In the genomic region with DNA sequence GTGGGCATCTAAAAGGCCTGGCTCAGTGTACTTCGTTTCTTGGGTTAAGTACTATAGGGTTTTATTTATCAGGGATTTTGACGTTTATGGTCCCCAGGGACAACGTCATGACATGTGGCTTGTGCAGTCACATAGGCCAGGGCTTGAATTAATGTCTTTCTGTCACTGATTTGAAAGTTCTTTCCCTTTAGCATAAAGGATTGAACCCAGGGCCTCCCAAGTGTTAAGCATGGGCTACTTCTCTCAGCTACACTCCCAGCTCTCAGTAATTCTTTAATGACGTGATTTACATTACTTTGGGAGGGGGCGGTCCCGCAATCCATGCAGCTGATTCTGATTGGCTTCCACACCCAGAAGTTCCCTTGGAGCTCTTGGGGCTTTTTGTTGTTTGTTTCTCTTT, we compare ENCODE assay signal across 12 mouse cellular contexts. TPM values are rescaled to one million over a fixed set of nuclear protein-coding genes. Genes with fewer than 3 reads are reported as not detected.
DNase-seq lines count a peak whose midpoint lies in the region; ATAC-seq lines count a peak whose summit lies in the region.
"Had no signal": no experiment of that assay in that cellular context is flagged by ENCODE, and none has a peak within 500 bp of the region (broad histone marks: within the 10 kb centered on the region; RNA-seq: fewer than 3 reads in every experiment).

No protein-coding gene starts in this region.

- peaks cover 100% of the 10 kb centered on the region for H3K4me1 ChIP-seq in heart, embryonic 10.5 days
- peaks cover 87% of the 10 kb centered on the region for H3K4me1 ChIP-seq in liver, embryonic 12.5 days
- peaks cover 39% of the 10 kb centered on the region for H3K4me1 ChIP-seq in liver, embryonic 16.5 days (ENCODE audit: control insufficient read depth, low read depth, low read length)

- H3K27me3 ChIP-seq in heart, embryonic 10.5 days (ENCODE audit: insufficient read depth, poor library complexity, severe bottlenecking) = no peaks in the 10 kb centered on the region
- no peaks in the 10 kb centered on the region; the same call in 1 of the 2 replicates for H3K27me3 ChIP-seq in liver, embryonic 12.5 days (replicated peaks)
- H3K27me3 ChIP-seq in liver, embryonic 16.5 days (ENCODE audit: control insufficient read depth, insufficient read depth, low read depth, low read length) = no peaks in the 10 kb centered on the region

- DNase-seq in heart, embryonic 10.5 days (ENCODE audit: low spot score) = no peak
- DNase-seq in heart, adult 11 months = no peak
- DNase-seq in liver = no peak
- DNase-seq in embryo, embryonic 10.5 days (ENCODE audit: low spot score) = peak; percentile 62
- DNase-seq in left cerebral cortex, adult 18-20 months (ENCODE audit: low spot score in 2 of 2) = no peak
- no peak for DNase-seq in gastrocnemius, adult 8-10 months (ENCODE audit: low spot score in 2 of 2)
- DNase-seq: B cell, adult 2 months; cerebellum, postnatal 14 days; lung, postnatal 10 days had no signal

- ATAC-seq in liver, embryonic 12.5 days = no peak
- ATAC-seq in liver, embryonic 16.5 days (ENCODE audit: low read depth) = no peak
- ATAC-seq: hindbrain, postnatal 0 days had no signal

- H3K4me2 ChIP-seq in liver, embryonic 12.5 days = peak overlapping the region; percentile 8; the same call in 1 of the 2 replicates
- no peak overlapping the region for H3K4me2 ChIP-seq in liver, embryonic 16.5 days (ENCODE audit: low read depth, low read length)

- H3K27ac ChIP-seq in heart, embryonic 10.5 days = peak overlapping the region; percentile 64; the same call in 1 of the 2 replicates
- no peak overlapping the region for H3K27ac ChIP-seq in liver, embryonic 12.5 days
- H3K27ac ChIP-seq in liver, embryonic 16.5 days (ENCODE audit: low read length) = peak overlapping the region; percentile 2; the same call in 1 of the 2 replicates
- H3K27ac ChIP-seq: hindbrain, postnatal 0 days had no signal

- H3K9ac ChIP-seq in liver, embryonic 12.5 days = no peak overlapping the region
- no peak overlapping the region for H3K9ac ChIP-seq in liver, embryonic 16.5 days (ENCODE audit: low read depth, low read length)

- 0 out of 2 replicates have a peak, but pooled peaks cover 2% of the 10 kb centered on the region for H3K36me3 ChIP-seq in heart, embryonic 10.5 days
- H3K36me3 ChIP-seq in liver, embryonic 12.5 days = peaks cover 4% of the 10 kb centered on the region; the same call in 1 of the 2 replicates
- no peaks in the 10 kb centered on the region for H3K36me3 ChIP-seq in liver, embryonic 16.5 days (ENCODE audit: control insufficient read depth, insufficient read depth)

- WGBS in heart, embryonic 10.5 days = 43% methylated on average over 6 of the region's 6 CpGs
- 55% methylated on average over 6 of the region's 6 CpGs for WGBS in liver, embryonic 12.5 days (ENCODE audit: insufficient replicate concordance)
- 56% methylated on average over 6 of the region's 6 CpGs for WGBS in liver, embryonic 16.5 days (ENCODE audit: insufficient replicate concordance)

- H3K4me3 ChIP-seq in heart, embryonic 10.5 days = no peak overlapping the region
- no peak overlapping the region for H3K4me3 ChIP-seq in liver, embryonic 12.5 days
- H3K4me3 ChIP-seq in liver, embryonic 16.5 days (ENCODE audit: low read depth, low read length) = no peak overlapping the region

- no peaks in the 10 kb centered on the region for H3K9me3 ChIP-seq in heart, embryonic 10.5 days
- H3K9me3 ChIP-seq in liver, embryonic 12.5 days (replicated peaks) = no peaks in the 10 kb centered on the region
- no peaks in the 10 kb centered on the region for H3K9me3 ChIP-seq in liver, embryonic 16.5 days (replicated peaks; ENCODE audit: control insufficient read depth, low read length)

RNA-seq across cellular contexts. Expression of a gene that starts 33.2 kb away (rescaled TPM):
- polyA plus RNA-seq in heart, embryonic 10.5 days (2016; fragmentation: Nextera tagmentation; extraction: Ambion mirVana) = 8.2 and 8.3 TPM in 2 replicates
- polyA plus RNA-seq in liver, embryonic 12.5 days (2016; fragmentation: Nextera tagmentation; extraction: Ambion mirVana) = 8.7 and 9.9 TPM in 2 replicates
- polyA plus RNA-seq in liver, embryonic 16.5 days (2015; fragmentation: Nextera tagmentation; extraction: Ambion mirVana) = 1.4 and 1.5 TPM in 2 replicates
- 10 to 100 TPM in 1 of 2 experiments, 1 to 10 TPM in 1; 8.3 to 12.9 TPM for total RNA-seq in left cerebral cortex, adult 18-20 months (2021)
- total RNA-seq in gastrocnemius, adult 8-10 months (2022) = 1 to 10 TPM; 4.1 to 8.8 (median 6.6) TPM
